Mouse (Mus musculus): ENCODE results near the gene Neil3. TPM values are rescaled to one million over a fixed set of nuclear protein-coding genes. Genes with fewer than 3 reads are reported as not detected.

The Neil3 gene
- 24.0 and 26.0 TPM in 2 replicates for polyA plus RNA-seq (2015; fragmentation: Nextera tagmentation; extraction: Ambion mirVana)

DNA sequence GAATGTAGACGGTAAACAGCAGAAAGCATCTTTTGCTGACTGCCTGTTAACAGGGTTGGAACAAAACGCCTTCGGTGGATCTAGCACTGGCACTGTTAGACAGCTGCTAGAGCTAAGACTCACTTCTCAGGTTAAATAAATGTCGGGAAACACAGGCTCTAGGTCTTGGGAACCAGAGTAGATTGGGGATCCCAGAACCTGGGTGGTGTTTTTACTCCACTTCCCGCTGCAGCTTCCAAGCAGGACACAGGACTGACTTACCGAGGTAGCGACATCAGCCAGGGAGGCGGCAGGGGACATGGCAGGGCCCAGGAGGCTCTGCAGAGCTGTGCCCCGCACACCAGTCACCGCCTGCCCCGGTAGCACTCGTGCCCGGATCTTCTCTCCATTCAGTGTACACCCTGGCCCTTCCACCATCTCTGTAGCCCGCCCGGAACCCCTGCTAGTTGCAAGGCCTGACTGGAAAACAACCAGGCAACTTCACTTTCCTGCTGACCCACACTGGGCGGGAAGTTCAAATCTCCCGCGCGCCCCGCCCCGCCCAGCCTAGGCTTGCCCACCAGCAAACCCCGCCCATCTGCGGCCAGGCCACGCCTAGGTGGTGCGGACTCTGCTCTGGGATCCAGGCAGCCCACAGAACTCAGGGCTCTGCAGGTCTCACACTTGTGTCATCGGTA, at the start of gene Neil3:
Gene Neil3, minus strand, starts transcription at position 571 of the 677 bp plus-strand sequence.
- H3K4me2 ChIP-seq = peak within 1 kb of the TSS; percentile 73
- no peaks in the 10 kb centered on the region for H3K36me3 ChIP-seq
- ATAC-seq (ENCODE audit: insufficient number of reproducible peaks, insufficient read depth, low FRiP score, low TSS enrichment, low read depth) = peak; percentile 97
- H3K9me3 ChIP-seq = no peaks in the 10 kb centered on the region
- H3K4me3 ChIP-seq = peak within 1 kb of the TSS; percentile 51
- WGBS = 1% methylated on average over 26 of the region's 26 CpGs
- H3K27ac ChIP-seq = no peak within 1 kb of the TSS
- H3K4me1 ChIP-seq = 0 out of 2 replicates have a peak, but pooled peaks cover 10% of the 10 kb centered on the region
- H3K27me3 ChIP-seq = no peaks in the 10 kb centered on the region
- peak within 1 kb of the TSS; percentile 74 for H3K9ac ChIP-seq

GRCm38 (mm10) chr8:53680846-53681245, 42.0 kb upstream of the Neil3 start:
- Histone ChIP-seq H3K36me3 (no peaks in the 10 kb centered on the region), H3K27me3 (no peaks in the 10 kb centered on the region), H3K27ac (no peak overlapping the region), H3K4me2 (no peak overlapping the region), H3K9me3 (no peaks in the 10 kb centered on the region), H3K4me1 (no peaks in the 10 kb centered on the region), H3K9ac (no peak overlapping the region), H3K4me3 (no peak overlapping the region)
- no peak for ATAC-seq (ENCODE audit: insufficient number of reproducible peaks, insufficient read depth, low FRiP score, low TSS enrichment, low read depth)
- 20% methylated on average over 12 of the region's 12 CpGs for WGBS

DNA sequence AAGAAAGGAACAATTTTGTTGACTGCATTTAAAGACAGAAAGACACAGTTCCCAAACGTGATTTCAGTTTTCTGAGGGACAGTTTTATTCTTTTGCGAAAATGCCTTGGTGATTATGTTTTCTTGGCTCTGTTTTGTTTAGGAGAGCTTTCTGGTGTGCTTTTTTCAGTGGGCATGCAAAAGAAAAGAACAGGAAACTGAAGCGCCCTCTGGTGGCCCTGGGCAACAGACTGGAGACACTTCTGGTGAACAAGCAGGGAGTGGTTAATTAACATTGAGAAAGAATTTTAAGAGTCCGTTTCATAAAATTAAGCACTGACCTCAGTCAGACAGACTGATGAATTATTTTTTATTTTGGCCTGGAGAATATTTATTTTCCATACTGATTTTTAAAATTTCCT, 25.1 kb upstream of the Neil3 start:
- WGBS = 35% methylated on average over 4 of the region's 4 CpGs
- Histone ChIP-seq H3K9ac (no peak overlapping the region), H3K27me3 (no peaks in the 10 kb centered on the region), H3K36me3 (no peaks in the 10 kb centered on the region), H3K9me3 (no peaks in the 10 kb centered on the region), H3K27ac (no peak overlapping the region), H3K4me2 (no peak overlapping the region), H3K4me3 (no peak overlapping the region), H3K4me1 (no peaks in the 10 kb centered on the region)
- no peak for ATAC-seq (ENCODE audit: insufficient number of reproducible peaks, insufficient read depth, low FRiP score, low TSS enrichment, low read depth)

DNA sequence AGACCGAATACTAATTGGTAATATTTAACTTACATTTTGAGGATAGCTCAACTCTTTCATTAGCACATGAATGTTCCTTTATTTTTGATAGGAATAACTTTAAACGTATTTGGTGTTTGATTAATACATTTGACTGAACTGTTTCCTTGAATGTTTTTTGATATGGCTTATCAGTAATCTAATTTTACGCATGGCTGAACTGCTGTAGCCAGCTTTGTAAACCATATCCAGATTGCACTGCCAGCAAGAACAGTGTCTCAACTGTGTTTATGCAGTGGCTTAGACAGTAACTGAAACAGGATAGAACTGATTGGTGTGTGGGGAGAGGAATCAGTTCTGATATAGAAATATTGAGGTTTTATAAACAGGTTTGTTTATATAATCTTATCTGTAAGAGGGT, 22.6 kb upstream of the Neil3 start:
- no peak overlapping the region for H3K4me2 ChIP-seq
- no peak for ATAC-seq (ENCODE audit: insufficient number of reproducible peaks, insufficient read depth, low FRiP score, low TSS enrichment, low read depth)
- H3K4me3 ChIP-seq = no peak overlapping the region
- H3K27me3 ChIP-seq = no peaks in the 10 kb centered on the region
- no peaks in the 10 kb centered on the region for H3K36me3 ChIP-seq
- no peaks in the 10 kb centered on the region for H3K9me3 ChIP-seq
- H3K9ac ChIP-seq = no peak overlapping the region
- no peak overlapping the region for H3K27ac ChIP-seq
- WGBS = 50% methylated on average over 3 of the region's 3 CpGs
- no peaks in the 10 kb centered on the region for H3K4me1 ChIP-seq

- Histone ChIP-seq H3K4me3 (no peak overlapping the region), H3K36me3 (no peaks in the 10 kb centered on the region), H3K27me3 (no peaks in the 10 kb centered on the region), H3K27ac (no peak overlapping the region), H3K4me2 (no peak overlapping the region), H3K4me1 (no peaks in the 10 kb centered on the region), H3K9me3 (peaks cover 11% of the 10 kb centered on the region; the same call in 1 of the 2 replicates), H3K9ac (no peak overlapping the region)
- ATAC-seq (ENCODE audit: insufficient number of reproducible peaks, insufficient read depth, low FRiP score, low TSS enrichment, low read depth) = no peak
- WGBS = 88% methylated on average over 4 of the region's 4 CpGs
Observed at GRCm38 (mm10) chr8:53630618-53631017, 8.2 kb downstream of the Neil3 start.

GRCm38 (mm10) chr8:53628864-53629415, 9.9 kb downstream of the Neil3 start:
- no peaks in the 10 kb centered on the region for H3K4me1 ChIP-seq
- no peak overlapping the region for H3K9ac ChIP-seq
- peaks cover 11% of the 10 kb centered on the region; the same call in 1 of the 2 replicates for H3K9me3 ChIP-seq
- H3K4me2 ChIP-seq = no peak overlapping the region
- no peak overlapping the region for H3K4me3 ChIP-seq
- no peak for ATAC-seq (ENCODE audit: insufficient number of reproducible peaks, insufficient read depth, low FRiP score, low TSS enrichment, low read depth)
- no peaks in the 10 kb centered on the region for H3K36me3 ChIP-seq
- 90% methylated on average over 4 of the region's 4 CpGs for WGBS
- H3K27me3 ChIP-seq = no peaks in the 10 kb centered on the region
- H3K27ac ChIP-seq = no peak overlapping the region

GRCm38 (mm10) chr8:53623425-53623824, 15.4 kb downstream of the Neil3 start:
- H3K36me3 ChIP-seq = no peaks in the 10 kb centered on the region

DNA sequence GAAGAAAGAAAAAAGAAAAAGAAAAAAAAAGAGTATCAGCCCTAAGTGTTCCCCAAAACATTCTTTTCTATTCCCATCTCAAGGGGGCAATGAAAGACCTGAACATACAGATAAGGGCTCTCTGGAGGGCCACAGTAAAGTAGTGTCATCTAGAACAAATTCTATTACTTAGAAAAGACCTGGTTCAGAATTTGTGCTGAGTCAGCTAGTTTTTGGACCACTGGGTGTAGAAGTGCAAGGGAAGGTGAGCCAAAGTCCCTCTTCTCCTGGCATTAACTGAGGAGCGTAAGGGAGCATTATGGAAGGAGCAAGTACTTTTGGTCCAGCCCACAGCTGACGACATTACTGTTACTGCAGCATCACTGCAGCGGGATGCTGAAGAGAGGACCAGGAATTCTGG, 19.7 kb downstream of the Neil3 start:
- H3K9me3 ChIP-seq = no peaks in the 10 kb centered on the region
- H3K27ac ChIP-seq = no peak overlapping the region
- no peaks in the 10 kb centered on the region for H3K4me1 ChIP-seq
- no peak overlapping the region for H3K4me2 ChIP-seq
- 97% methylated on average over 3 of the region's 3 CpGs for WGBS
- H3K36me3 ChIP-seq = no peaks in the 10 kb centered on the region
- H3K27me3 ChIP-seq = no peaks in the 10 kb centered on the region
- H3K4me3 ChIP-seq = no peak overlapping the region
- no peak for ATAC-seq (ENCODE audit: insufficient number of reproducible peaks, insufficient read depth, low FRiP score, low TSS enrichment, low read depth)
- no peak overlapping the region for H3K9ac ChIP-seq

More at GRCm38 (mm10) chr8:53623425-53623824, 15.4 kb downstream of the Neil3 start:
- Histone ChIP-seq H3K9ac (no peak overlapping the region), H3K27ac (no peak overlapping the region), H3K4me2 (no peak overlapping the region), H3K9me3 (peaks cover 11% of the 10 kb centered on the region; the same call in 1 of the 2 replicates), H3K4me1 (no peaks in the 10 kb centered on the region), H3K27me3 (no peaks in the 10 kb centered on the region), H3K4me3 (no peak overlapping the region)
- ATAC-seq (ENCODE audit: insufficient number of reproducible peaks, insufficient read depth, low FRiP score, low TSS enrichment, low read depth) = no peak
- 87% methylated on average over 3 of the region's 3 CpGs for WGBS

DNA sequence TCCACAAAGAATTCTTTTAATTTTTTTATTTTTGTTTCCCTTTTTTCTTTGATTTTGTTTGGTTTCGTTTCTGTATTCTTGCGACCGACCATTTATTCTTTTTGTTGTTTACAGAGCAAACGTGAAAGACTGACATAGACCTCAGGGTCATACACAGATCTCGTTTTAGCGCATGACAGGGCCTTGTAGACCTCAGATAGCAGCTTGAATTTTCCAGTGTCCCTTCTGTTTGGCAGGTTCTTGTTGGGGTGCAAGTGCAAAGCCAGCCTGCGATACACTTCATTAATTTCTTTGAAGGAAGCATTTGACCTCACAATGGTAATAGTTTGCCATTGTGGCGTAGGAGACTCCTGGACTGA, 24.6 kb downstream of the Neil3 start:
- Histone ChIP-seq H3K27ac (no peak overlapping the region), H3K9ac (no peak overlapping the region), H3K4me3 (no peak overlapping the region), H3K9me3 (no peaks in the 10 kb centered on the region), H3K27me3 (no peaks in the 10 kb centered on the region), H3K36me3 (no peaks in the 10 kb centered on the region), H3K4me1 (no peaks in the 10 kb centered on the region), H3K4me2 (no peak overlapping the region)
- 89% methylated on average over 8 of the region's 8 CpGs for WGBS
- no peak for ATAC-seq (ENCODE audit: insufficient number of reproducible peaks, insufficient read depth, low FRiP score, low TSS enrichment, low read depth)

DNA sequence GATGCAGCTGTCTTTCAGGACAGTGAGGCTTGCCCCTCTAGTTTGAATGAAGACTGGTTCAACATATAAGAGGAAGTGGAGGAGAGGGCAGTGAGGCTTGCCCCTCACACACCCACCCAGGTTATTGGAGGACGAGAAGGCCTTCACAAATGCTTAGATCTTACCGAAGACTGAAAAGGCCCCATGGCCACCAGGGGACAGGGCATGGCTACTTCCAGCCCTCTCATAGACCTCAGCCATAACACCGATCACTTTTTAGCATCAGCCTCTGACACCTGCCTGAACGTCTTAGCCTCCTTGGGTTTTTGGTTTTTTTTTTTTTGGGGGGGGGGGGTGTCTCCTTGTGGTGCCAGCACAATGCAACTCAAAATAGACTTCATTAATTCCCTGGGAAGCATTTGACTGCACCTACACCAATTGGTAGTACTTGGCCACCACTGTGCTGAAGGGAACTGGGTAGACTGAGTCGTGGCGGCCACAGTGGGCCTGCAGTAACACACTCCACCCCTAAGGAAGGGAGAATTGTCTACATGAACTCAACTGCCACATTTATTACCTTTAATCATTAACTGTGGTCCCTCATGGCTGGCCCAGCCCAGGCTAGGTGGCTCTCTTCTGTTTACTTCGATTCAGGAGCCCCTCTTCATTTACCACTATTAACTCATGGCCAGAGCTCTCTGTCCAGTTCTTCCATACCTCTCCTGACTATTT, 25.1 kb downstream of the Neil3 start:
- no peaks in the 10 kb centered on the region for H3K36me3 ChIP-seq
- 95% methylated on average over 7 of the region's 7 CpGs for WGBS
- no peak overlapping the region for H3K9ac ChIP-seq
- no peaks in the 10 kb centered on the region for H3K4me1 ChIP-seq
- no peak overlapping the region for H3K27ac ChIP-seq
- no peaks in the 10 kb centered on the region for H3K27me3 ChIP-seq
- no peak overlapping the region for H3K4me2 ChIP-seq
- ATAC-seq (ENCODE audit: insufficient number of reproducible peaks, insufficient read depth, low FRiP score, low TSS enrichment, low read depth) = no peak
- H3K4me3 ChIP-seq = no peak overlapping the region
- no peaks in the 10 kb centered on the region for H3K9me3 ChIP-seq

- Histone ChIP-seq H3K27me3 (no peaks in the 10 kb centered on the region), H3K9ac (no peak overlapping the region), H3K27ac (no peak overlapping the region), H3K9me3 (no peaks in the 10 kb centered on the region), H3K36me3 (no peaks in the 10 kb centered on the region), H3K4me3 (no peak overlapping the region), H3K4me2 (no peak overlapping the region), H3K4me1 (no peaks in the 10 kb centered on the region)
- WGBS = 68% methylated on average over 7 of the region's 7 CpGs
- ATAC-seq (ENCODE audit: insufficient number of reproducible peaks, insufficient read depth, low FRiP score, low TSS enrichment, low read depth) = no peak
Observed at GRCm38 (mm10) chr8:53612297-53612696, 26.6 kb downstream of the Neil3 start.

DNA sequence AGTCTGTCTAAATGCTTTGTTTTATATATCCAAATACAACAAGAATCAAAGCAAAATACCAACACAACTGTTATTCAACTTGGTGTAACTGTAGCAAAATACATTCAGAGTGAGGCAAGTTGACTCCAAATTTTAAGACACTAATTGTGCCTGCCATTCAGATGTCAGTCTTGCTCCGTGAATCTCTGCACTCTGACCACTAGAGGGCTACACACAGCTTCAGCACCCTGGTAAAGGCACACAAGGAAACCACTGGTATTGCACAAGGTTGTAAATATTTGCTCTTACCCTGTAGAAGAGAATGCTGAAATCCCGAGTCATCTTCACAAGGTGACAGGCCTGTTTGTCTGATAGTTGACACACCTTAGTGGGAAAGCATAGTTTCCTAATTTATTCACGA, 31.8 kb downstream of the Neil3 start:
- H3K9me3 ChIP-seq = no peaks in the 10 kb centered on the region
- H3K4me1 ChIP-seq = no peaks in the 10 kb centered on the region
- H3K9ac ChIP-seq = no peak overlapping the region
- ATAC-seq (ENCODE audit: insufficient number of reproducible peaks, insufficient read depth, low FRiP score, low TSS enrichment, low read depth) = no peak
- H3K4me2 ChIP-seq = no peak overlapping the region
- H3K36me3 ChIP-seq = no peaks in the 10 kb centered on the region
- no peaks in the 10 kb centered on the region for H3K27me3 ChIP-seq
- H3K4me3 ChIP-seq = no peak overlapping the region
- 43% methylated on average over 3 of the region's 3 CpGs for WGBS
- H3K27ac ChIP-seq = no peak overlapping the region

Data from embryonic facial prominence, embryonic 13.5 days (tissue).